Mouse (Mus musculus) bone marrow macrophage, adult 2 months (primary cell): ENCODE results near the gene Pim3. TPM values are rescaled to one million over a fixed set of nuclear protein-coding genes. Genes with fewer than 3 reads are reported as not detected.

Source experiments
- H3K27ac ChIP-seq: 2 replicates; pipeline ENCODE4 v1.5.1; 2012; ENCODE audit warnings: low read depth, low read length; ENCODE audit not compliant: insufficient read depth
- H3K4me1 ChIP-seq: 2 replicates; pipeline ENCODE4 v1.6.1; 2012; ENCODE audit warnings: low read length; ENCODE audit not compliant: control insufficient read depth, insufficient read depth
- H3K4me3 ChIP-seq: 2 replicates; pipeline ENCODE4 v1.5.1; 2012; ENCODE audit warnings: mild to moderate bottlenecking, low read length, moderate library complexity; ENCODE audit not compliant: insufficient read depth
- CTCF ChIP-seq: IDR thresholded peaks from 2 replicates; pipeline ENCODE4 v1.5.1; 2012; ENCODE audit warnings: low read depth, mild to moderate bottlenecking, low read length, moderate library complexity
- POLR2A ChIP-seq: IDR thresholded peaks from 2 replicates; pipeline ENCODE4 v1.6.1; 2012; ENCODE audit warnings: mild to moderate bottlenecking, low read depth, low read length, borderline replicate concordance
- polyA plus RNA-seq: library from polyadenylated mRNA; stranded (reverse); fragments of >200 nt; gene quantifications from 2 replicates; pipeline ENCODE4 v1.2.4, GENCODE M21; 2012; ENCODE audit not compliant: missing spikeins, insufficient read depth, insufficient read length

Pim3 gene
- polyA plus RNA-seq, 1 experiment, result 9.9 TPM

- H3K4me3 ChIP-seq, result peak overlapping the region; percentile 65
- TF ChIP-seq CTCF (no peak), POLR2A (no peak)
- H3K27ac ChIP-seq, result no peak overlapping the region
- peaks cover 4% of the 10 kb centered on the region; the same call in 1 of the 2 replicates for H3K4me1 ChIP-seq
Observed at GRCm38 (mm10) chr15:88891676-88892040, 29.7 kb downstream of the Pim3 start.

DNA sequence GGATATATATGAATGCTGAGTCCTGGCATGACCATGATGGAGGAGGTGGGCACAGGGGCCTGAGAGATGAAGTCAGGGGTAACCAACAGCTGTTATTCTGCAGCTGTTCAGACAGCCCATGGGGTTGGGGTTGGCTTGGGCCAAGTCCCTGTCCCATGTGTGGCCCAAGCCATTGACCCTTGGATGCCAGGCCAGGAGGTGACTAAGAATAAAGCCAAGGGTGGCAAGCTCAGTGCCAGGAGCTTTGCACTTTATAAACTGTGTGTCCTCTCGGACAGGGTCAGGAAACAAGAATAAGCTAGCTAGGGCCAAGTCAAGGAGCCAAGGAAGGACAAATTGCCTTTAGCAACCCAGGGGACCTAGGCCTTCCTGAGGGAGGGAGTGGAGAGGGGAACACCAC is 30.3 kb downstream of the Pim3 start:
- Histone ChIP-seq H3K4me1 (peaks cover 4% of the 10 kb centered on the region; the same call in 1 of the 2 replicates), H3K27ac (no peak overlapping the region), H3K4me3 (no peak overlapping the region)
- no peak for TF ChIP-seq POLR2A
- no peak for TF ChIP-seq CTCF

DNA sequence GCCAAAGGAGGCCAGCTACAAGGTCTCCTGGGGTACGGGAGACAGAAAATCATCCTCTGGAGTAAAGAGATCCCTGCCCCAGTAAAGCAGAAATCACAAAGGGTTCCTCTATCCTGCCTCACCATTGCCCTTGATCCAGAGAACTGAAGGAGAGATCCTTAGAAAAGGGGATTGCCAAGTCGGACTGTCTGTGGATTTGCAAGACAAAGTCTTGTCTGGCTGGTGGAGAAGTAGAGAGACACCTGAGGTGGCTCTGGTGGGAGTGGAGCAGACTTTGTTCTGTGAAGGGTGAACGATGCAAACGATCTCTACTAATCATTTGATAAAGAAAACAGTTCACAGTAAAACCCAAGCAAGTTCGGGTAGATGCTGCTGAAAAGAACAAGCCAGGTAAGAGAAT is 30.9 kb downstream of the Pim3 start:
- H3K27ac ChIP-seq, result no peak overlapping the region
- TF ChIP-seq CTCF (no peak), POLR2A (no peak)
- peaks cover 4% of the 10 kb centered on the region; the same call in 1 of the 2 replicates for H3K4me1 ChIP-seq
- no peak overlapping the region for H3K4me3 ChIP-seq

DNA sequence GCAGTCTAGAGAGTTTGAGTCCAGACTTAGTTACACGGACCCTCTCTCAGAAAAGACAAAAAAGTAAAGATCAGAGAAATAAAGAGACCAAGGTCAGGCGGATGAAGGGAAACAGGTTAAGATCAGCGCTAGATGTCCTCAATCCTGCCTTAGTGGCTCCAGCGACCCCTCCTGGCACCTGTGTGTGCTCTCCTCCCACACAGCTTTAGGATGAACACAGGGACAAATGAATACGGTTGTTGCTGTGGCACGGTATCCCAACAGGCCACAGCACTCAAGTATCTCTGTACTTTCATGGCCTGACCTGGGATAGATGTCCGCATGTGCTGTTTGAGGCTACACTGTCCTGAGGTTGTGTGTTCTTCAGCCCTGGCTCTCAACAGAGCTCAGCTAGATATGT is 33.1 kb downstream of the Pim3 start:
- peaks cover 4% of the 10 kb centered on the region; the same call in 1 of the 2 replicates for H3K4me1 ChIP-seq
- H3K4me3 ChIP-seq, result no peak overlapping the region
- TF ChIP-seq CTCF, result no peak
- TF ChIP-seq POLR2A, result no peak
- H3K27ac ChIP-seq, result no peak overlapping the region

DNA sequence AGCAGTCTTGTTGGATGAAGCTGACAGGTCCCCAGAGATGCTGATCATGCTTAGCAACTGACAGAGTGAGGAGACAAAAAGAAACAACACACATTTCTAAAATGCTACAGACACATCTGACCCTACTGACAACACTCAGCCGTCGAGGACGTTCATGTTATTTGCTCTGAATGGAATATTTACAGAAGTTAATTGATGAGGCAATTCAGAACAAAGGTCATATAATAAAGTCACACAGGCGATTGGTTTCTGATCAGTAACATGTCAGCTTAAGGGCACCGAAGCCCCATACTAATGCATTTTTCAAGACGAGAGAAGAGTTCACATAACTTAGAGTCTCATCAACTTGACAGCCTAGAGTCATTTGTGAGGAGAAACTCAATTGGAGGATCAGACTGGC is 33.9 kb downstream of the Pim3 start:
- Histone ChIP-seq H3K4me1 (peaks cover 3% of the 10 kb centered on the region; the same call in 1 of the 2 replicates), H3K27ac (no peak overlapping the region), H3K4me3 (no peak overlapping the region)
- TF ChIP-seq POLR2A (no peak), CTCF (no peak)

DNA sequence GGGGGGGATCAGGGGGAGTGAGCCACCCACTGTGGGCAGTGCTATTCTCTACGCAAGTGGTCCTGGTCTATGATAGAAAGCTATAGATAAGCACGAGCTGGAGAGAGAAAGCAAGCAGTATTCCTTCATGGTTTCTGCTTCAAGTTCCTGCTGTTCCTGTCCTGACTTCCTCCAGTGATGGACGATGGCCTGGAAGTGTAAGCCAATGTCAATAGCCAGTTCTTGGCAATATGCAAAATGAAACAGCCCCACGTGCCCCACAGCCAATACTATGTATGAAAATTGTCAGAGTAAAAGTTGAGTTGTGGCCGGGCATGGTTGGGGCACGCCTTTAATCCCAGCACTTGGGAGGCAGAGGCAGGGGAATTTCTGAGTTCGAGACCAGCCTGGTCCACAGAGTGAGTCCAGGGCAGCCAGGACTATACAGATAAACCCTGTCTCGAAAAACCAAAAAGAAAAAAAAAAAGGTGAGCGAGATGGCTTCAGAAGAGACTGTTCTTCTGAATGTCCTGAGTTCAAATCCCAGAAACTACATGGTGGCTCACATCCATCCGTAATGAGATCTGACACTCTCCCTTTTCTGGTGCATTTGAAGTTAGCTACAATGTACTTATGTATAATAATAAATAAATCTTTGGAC is 34.5 kb downstream of the Pim3 start:
- H3K4me1 ChIP-seq, result no peaks in the 10 kb centered on the region
- H3K4me3 ChIP-seq, result no peak overlapping the region
- H3K27ac ChIP-seq, result no peak overlapping the region
- no peak for TF ChIP-seq CTCF
- TF ChIP-seq POLR2A, result no peak

GRCm38 (mm10) chr15:88902200-88902875 is 40.4 kb downstream of the Pim3 start:
- TF ChIP-seq CTCF (no peak), POLR2A (no peak)
- H3K4me1 ChIP-seq, result peaks cover 12% of the 10 kb centered on the region
- no peak overlapping the region for H3K27ac ChIP-seq
- H3K4me3 ChIP-seq, result no peak overlapping the region

DNA sequence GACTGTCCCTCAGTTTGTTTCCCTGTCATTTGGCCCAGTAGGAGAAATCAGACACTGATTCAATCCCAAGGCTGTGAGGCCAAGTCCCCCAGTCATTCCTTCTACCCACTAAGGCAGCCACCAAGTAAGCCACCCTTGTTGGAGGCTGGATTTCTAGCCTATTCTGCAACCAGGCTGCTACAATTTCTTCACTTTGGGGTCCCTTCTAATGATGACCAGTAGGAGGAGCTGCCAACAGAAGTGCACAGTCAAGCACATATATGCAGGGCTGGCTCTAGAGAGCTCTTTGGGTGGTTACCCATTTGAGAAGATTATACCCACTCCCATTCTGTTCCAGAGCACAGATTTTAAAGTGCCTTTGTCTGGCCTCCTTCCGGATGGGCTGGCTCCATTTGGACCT is 41.1 kb downstream of the Pim3 start:
- no peak overlapping the region for H3K4me3 ChIP-seq
- TF ChIP-seq POLR2A (no peak), CTCF (no peak)
- peaks cover 12% of the 10 kb centered on the region for H3K4me1 ChIP-seq
- no peak overlapping the region for H3K27ac ChIP-seq

- no peak overlapping the region for H3K27ac ChIP-seq
- H3K4me3 ChIP-seq, result no peak overlapping the region
- TF ChIP-seq CTCF (no peak), POLR2A (no peak)
- H3K4me1 ChIP-seq, result peaks cover 12% of the 10 kb centered on the region
Observed at GRCm38 (mm10) chr15:88904056-88904811, 42.2 kb downstream of the Pim3 start.

DNA sequence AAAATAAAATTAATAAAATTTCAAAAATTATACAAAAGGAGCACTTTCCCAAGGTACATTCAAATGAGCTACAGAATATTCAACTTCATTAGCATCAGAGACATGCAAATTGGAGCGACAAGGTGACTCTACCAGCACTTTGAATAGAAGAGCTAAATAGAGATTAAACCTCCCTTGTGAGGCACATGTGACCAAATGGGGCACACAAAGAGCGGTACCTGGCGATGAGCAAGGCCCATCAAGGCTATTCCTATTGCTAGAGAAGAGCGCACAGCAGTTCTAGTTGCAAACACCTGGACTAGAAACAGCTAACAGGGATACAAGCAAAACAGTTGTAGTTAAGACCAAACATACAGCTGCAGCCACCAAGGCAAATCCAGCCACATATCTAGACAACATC is 44.4 kb downstream of the Pim3 start:
- Histone ChIP-seq H3K27ac (no peak overlapping the region), H3K4me1 (peaks cover 12% of the 10 kb centered on the region), H3K4me3 (no peak overlapping the region)
- TF ChIP-seq CTCF, result no peak
- TF ChIP-seq POLR2A, result no peak
